In genomic region chr11:117606605-117607203, GRCm38 (mm10) we compare ENCODE assay signal across 7 mouse cellular contexts. TPM values are rescaled to one million over a fixed set of nuclear protein-coding genes. Genes with fewer than 3 reads are reported as not detected.
DNase-seq lines count a peak whose midpoint lies in the region; ATAC-seq lines count a peak whose summit lies in the region.

No protein-coding gene starts in this region.

- peak; percentile 39 for DNase-seq in thymus, postnatal 14 days
- DNase-seq in thymus, postnatal 25 days = no peak
- DNase-seq in kidney, postnatal 4 days = peak; percentile 75 to 77
- peak; percentile 68 for DNase-seq in retina, embryonic 14.5 days (ENCODE audit: low spot score)
- no peak for DNase-seq in urinary bladder, postnatal 10 days (ENCODE audit: low spot score)
- DNase-seq in cerebellum, adult 11 months = no peak

- peaks cover 6% of the 10 kb centered on the region for H3K27me3 ChIP-seq in heart, embryonic 11.5 days (ENCODE audit: control insufficient read depth, insufficient read depth, low read length)

- ATAC-seq in heart, embryonic 11.5 days (replicated peaks; ENCODE audit: insufficient number of reproducible peaks, low FRiP score, low TSS enrichment) = no peak; the same call in 1 of the 2 replicates

- H3K36me3 ChIP-seq in heart, embryonic 11.5 days (ENCODE audit: control insufficient read depth, insufficient read depth, low read length) = no peaks in the 10 kb centered on the region

- 5% methylated on average over 13 of the region's 13 CpGs for WGBS in heart, embryonic 11.5 days (ENCODE audit: insufficient replicate concordance)

- no peak overlapping the region for H3K9ac ChIP-seq in heart, embryonic 11.5 days (ENCODE audit: low read depth, low read length)

- H3K4me2 ChIP-seq in heart, embryonic 11.5 days = peak overlapping the region; percentile 46

- H3K9me3 ChIP-seq in heart, embryonic 11.5 days (replicated peaks; ENCODE audit: control insufficient read depth, low read length) = no peaks in the 10 kb centered on the region

- no peak overlapping the region for H3K27ac ChIP-seq in heart, embryonic 11.5 days (ENCODE audit: low read depth, low read length)

- H3K4me3 ChIP-seq in heart, embryonic 11.5 days (ENCODE audit: low read depth, low read length) = no peak overlapping the region; the same call in 1 of the 2 replicates

- 0 out of 2 replicates have a peak, but pooled peaks cover 5% of the 10 kb centered on the region for H3K4me1 ChIP-seq in heart, embryonic 11.5 days (ENCODE audit: control insufficient read depth, insufficient read depth, low read length)

RNA-seq across cellular contexts. Expression of gene Tnrc6c, which starts 47.4 kb away (rescaled TPM):
- polyA plus RNA-seq in heart, embryonic 11.5 days (2014; fragmentation: Nextera tagmentation; extraction: Ambion mirVana) = 7.0 and 8.1 TPM in 2 replicates

Comparison
In these comparisons a context has a peak if more than half of its experiments do, and no peak if none do; other contexts are left out.
1. DNase-seq: peak in thymus, postnatal 14 days (single experiment), kidney, postnatal 4 days (2 of 2) and retina, embryonic 14.5 days (single experiment); none in thymus, postnatal 25 days (single experiment), urinary bladder, postnatal 10 days (single experiment) and cerebellum, adult 11 months (single experiment).